Comparison of ENCODE assay signal across 14 mouse cellular contexts in the genomic region with DNA sequence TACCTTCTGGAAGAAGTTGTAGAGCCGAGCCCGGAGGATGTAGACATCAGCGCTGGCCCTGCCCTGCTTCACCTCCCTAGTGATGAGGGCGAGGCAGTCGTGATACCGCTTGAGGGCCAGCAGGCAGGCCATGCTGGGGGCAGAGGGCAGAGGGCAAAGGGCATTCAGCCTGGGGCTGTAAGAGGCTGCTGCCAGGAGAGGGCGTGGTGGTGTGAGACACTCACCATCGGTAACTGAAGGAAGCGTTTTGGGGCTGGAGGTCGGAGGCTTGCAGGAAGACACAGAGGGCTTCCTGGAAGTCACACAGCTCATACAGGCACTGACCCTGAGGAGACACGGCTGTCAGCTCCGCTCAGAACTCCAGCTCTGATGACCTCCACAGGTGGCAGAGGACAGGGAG. TPM values are rescaled to one million over a fixed set of nuclear protein-coding genes. Genes with fewer than 3 reads are reported as not detected.
A peak's percentile ranks its signal among the peaks of the same experiment; 100 is the strongest.
DNase-seq lines count a peak whose midpoint lies in the region; ATAC-seq and TF ChIP-seq lines count a peak whose summit lies in the region.
"Had no signal": no experiment of that assay in that cellular context is flagged by ENCODE, and none has a peak within 500 bp of the region (broad histone marks: within the 10 kb centered on the region; RNA-seq: fewer than 3 reads in every experiment).

No protein-coding gene starts in this region.

- H3K27me3 ChIP-seq in kidney, embryonic 16.5 days (ENCODE audit: insufficient read depth, low read length), result no peaks in the 10 kb centered on the region
- H3K27me3 ChIP-seq in ES-Bruce4 (ENCODE audit: control insufficient read depth, insufficient read depth, low read length, poor library complexity, severe bottlenecking), result no peaks in the 10 kb centered on the region
- H3K27me3 ChIP-seq in intestine, embryonic 16.5 days (replicated peaks; ENCODE audit: control insufficient read depth, insufficient read depth, low read length), result no peaks in the 10 kb centered on the region
- no peaks in the 10 kb centered on the region for H3K27me3 ChIP-seq in liver, embryonic 11.5 days (replicated peaks; ENCODE audit: control insufficient read depth, insufficient read depth, low read length)
- peaks cover 9% of the 10 kb centered on the region for H3K27me3 ChIP-seq in forebrain, embryonic 10.5 days (ENCODE audit: poor library complexity, severe bottlenecking)
- H3K27me3 ChIP-seq in hindbrain, embryonic 11.5 days (ENCODE audit: control insufficient read depth, insufficient read depth, low read length), result no peaks in the 10 kb centered on the region
- peaks cover 3% of the 10 kb centered on the region; the same call in 1 of the 2 replicates for H3K27me3 ChIP-seq in heart, embryonic 12.5 days (replicated peaks)

- no peaks in the 10 kb centered on the region for H3K9me3 ChIP-seq in kidney, embryonic 16.5 days (ENCODE audit: low read length)
- no peaks in the 10 kb centered on the region for H3K9me3 ChIP-seq in ES-Bruce4 (replicated peaks; ENCODE audit: control insufficient read depth, insufficient read depth, low read length, poor library complexity, severe bottlenecking)
- H3K9me3 ChIP-seq in intestine, embryonic 16.5 days (ENCODE audit: control insufficient read depth, low read length), result no peaks in the 10 kb centered on the region
- no peaks in the 10 kb centered on the region for H3K9me3 ChIP-seq in liver, embryonic 11.5 days (ENCODE audit: control insufficient read depth, low read length)
- H3K9me3 ChIP-seq in forebrain, embryonic 10.5 days, result no peaks in the 10 kb centered on the region
- H3K9me3 ChIP-seq in hindbrain, embryonic 11.5 days (ENCODE audit: control insufficient read depth, low read length), result no peaks in the 10 kb centered on the region
- H3K9me3 ChIP-seq in heart, embryonic 12.5 days (replicated peaks), result no peaks in the 10 kb centered on the region
- H3K9me3 ChIP-seq: limb, embryonic 13.5 days; midbrain, embryonic 12.5 days had no signal

- TF ChIP-seq CTCF in ES-Bruce4 (IDR thresholded peaks at IDR 0.05; ENCODE audit: low read depth, low read length), result peak; percentile 32

- no peak overlapping the region for H3K9ac ChIP-seq in kidney, embryonic 16.5 days (replicated peaks; ENCODE audit: low read length)
- no peak overlapping the region for H3K9ac ChIP-seq in ES-Bruce4 (ENCODE audit: low read depth, poor library complexity, severe bottlenecking)
- H3K9ac ChIP-seq in intestine, embryonic 16.5 days (ENCODE audit: low read depth, low read length), result 0 out of 2 replicates have a peak overlapping the region, but pooled peaks have one; percentile 6
- H3K9ac ChIP-seq in liver, embryonic 11.5 days (ENCODE audit: low read depth, low read length), result 0 out of 2 replicates have a peak overlapping the region, but pooled peaks have one; percentile 18
- no peak overlapping the region for H3K9ac ChIP-seq in hindbrain, embryonic 11.5 days (ENCODE audit: low read depth, low read length)
- no peak overlapping the region for H3K9ac ChIP-seq in heart, embryonic 12.5 days
- H3K9ac ChIP-seq: limb, embryonic 13.5 days; midbrain, embryonic 12.5 days had no signal

- no peak for ATAC-seq in kidney, embryonic 16.5 days (ENCODE audit: low FRiP score, low TSS enrichment)
- no peak for ATAC-seq in intestine, embryonic 16.5 days
- ATAC-seq in liver, embryonic 11.5 days (replicated peaks; ENCODE audit: low FRiP score), result no peak
- no peak for ATAC-seq in hindbrain, embryonic 11.5 days (ENCODE audit: low FRiP score)
- no peak for ATAC-seq in heart, embryonic 12.5 days (ENCODE audit: insufficient number of reproducible peaks, low FRiP score)

- no peak overlapping the region for H3K27ac ChIP-seq in kidney, embryonic 16.5 days (ENCODE audit: low read length)
- no peak overlapping the region for H3K27ac ChIP-seq in ES-Bruce4 (ENCODE audit: insufficient read depth, low read length)
- H3K27ac ChIP-seq in intestine, embryonic 16.5 days (ENCODE audit: low read length), result 0 out of 2 replicates have a peak overlapping the region, but pooled peaks have one; percentile 9
- no peak overlapping the region for H3K27ac ChIP-seq in liver, embryonic 11.5 days (ENCODE audit: low read depth, low read length)
- H3K27ac ChIP-seq in forebrain, embryonic 10.5 days, result no peak overlapping the region
- no peak overlapping the region for H3K27ac ChIP-seq in hindbrain, embryonic 11.5 days (ENCODE audit: low read depth, low read length)
- no peak overlapping the region for H3K27ac ChIP-seq in heart, embryonic 12.5 days (ENCODE audit: poor library complexity, severe bottlenecking)
- H3K27ac ChIP-seq: limb, embryonic 13.5 days; midbrain, embryonic 12.5 days had no signal

- TF ChIP-seq POLR2A in ES-Bruce4 (IDR thresholded peaks at IDR 0.05; ENCODE audit: insufficient read depth, low read length), result no peak

- no peak overlapping the region for H3K4me2 ChIP-seq in kidney, embryonic 16.5 days (replicated peaks; ENCODE audit: low read depth, low read length)
- no peak overlapping the region for H3K4me2 ChIP-seq in intestine, embryonic 16.5 days (ENCODE audit: low read depth, low read length)
- 0 out of 2 replicates have a peak overlapping the region, but pooled peaks have one; percentile 18 for H3K4me2 ChIP-seq in liver, embryonic 11.5 days
- H3K4me2 ChIP-seq in hindbrain, embryonic 11.5 days (replicated peaks; ENCODE audit: low read depth, low read length), result no peak overlapping the region
- H3K4me2 ChIP-seq in heart, embryonic 12.5 days, result no peak overlapping the region
- H3K4me2 ChIP-seq: limb, embryonic 13.5 days; midbrain, embryonic 12.5 days had no signal

- TF ChIP-seq EP300 in ES-Bruce4 (IDR thresholded peaks at IDR 0.05; ENCODE audit: insufficient read depth, low read depth, low read length), result no peak

- DNase-seq in kidney, adult 18-20 months, result peak; percentile 47
- DNase-seq in liver, embryonic 11.5 days (ENCODE audit: low spot score), result peak; percentile 45
- no peak for DNase-seq in forebrain, embryonic 10.5 days (ENCODE audit: extremely low spot score, low spot score)
- no peak for DNase-seq in hindbrain, embryonic 11.5 days (ENCODE audit: low spot score)
- DNase-seq: adrenal gland, postnatal 25 days; gastrocnemius, postnatal 25 days; lung, postnatal 14 days had no signal

- peaks cover 16% of the 10 kb centered on the region for H3K4me1 ChIP-seq in kidney, embryonic 16.5 days (ENCODE audit: insufficient read depth, low read length)
- H3K4me1 ChIP-seq in ES-Bruce4 (ENCODE audit: control insufficient read depth, insufficient read depth, low read length), result no peaks in the 10 kb centered on the region
- peaks cover 19% of the 10 kb centered on the region for H3K4me1 ChIP-seq in intestine, embryonic 16.5 days (ENCODE audit: control insufficient read depth, insufficient read depth, low read length)
- H3K4me1 ChIP-seq in liver, embryonic 11.5 days (replicated peaks; ENCODE audit: control insufficient read depth, insufficient read depth, low read length), result peaks cover 31% of the 10 kb centered on the region
- H3K4me1 ChIP-seq in forebrain, embryonic 10.5 days, result peaks cover 62% of the 10 kb centered on the region
- 0 out of 2 replicates have a peak, but pooled peaks cover 5% of the 10 kb centered on the region for H3K4me1 ChIP-seq in hindbrain, embryonic 11.5 days (replicated peaks; ENCODE audit: control insufficient read depth, insufficient read depth, low read length)
- H3K4me1 ChIP-seq in heart, embryonic 12.5 days (replicated peaks), result peaks cover 20% of the 10 kb centered on the region

- WGBS in kidney, embryonic 16.5 days, result 30% methylated on average over 12 of the region's 12 CpGs
- WGBS in intestine, embryonic 16.5 days, result 24% methylated on average over 12 of the region's 12 CpGs
- 19% methylated on average over 12 of the region's 12 CpGs for WGBS in liver, embryonic 11.5 days
- WGBS in forebrain, embryonic 10.5 days, result 32% methylated on average over 12 of the region's 12 CpGs
- WGBS in hindbrain, embryonic 11.5 days, result 29% methylated on average over 12 of the region's 12 CpGs
- WGBS in heart, embryonic 12.5 days, result 19% methylated on average over 12 of the region's 12 CpGs

- no peaks in the 10 kb centered on the region for H3K36me3 ChIP-seq in kidney, embryonic 16.5 days (ENCODE audit: insufficient read depth, low read length)
- H3K36me3 ChIP-seq in ES-Bruce4 (ENCODE audit: control insufficient read depth, insufficient read depth, low read length, poor library complexity, severe bottlenecking), result no peaks in the 10 kb centered on the region
- H3K36me3 ChIP-seq in intestine, embryonic 16.5 days (ENCODE audit: control insufficient read depth, insufficient read depth, low read length), result no peaks in the 10 kb centered on the region
- H3K36me3 ChIP-seq in liver, embryonic 11.5 days (ENCODE audit: control insufficient read depth, insufficient read depth, low read length), result no peaks in the 10 kb centered on the region
- no peaks in the 10 kb centered on the region for H3K36me3 ChIP-seq in forebrain, embryonic 10.5 days (replicated peaks)
- H3K36me3 ChIP-seq in hindbrain, embryonic 11.5 days (ENCODE audit: control insufficient read depth, insufficient read depth, low read length), result no peaks in the 10 kb centered on the region
- H3K36me3 ChIP-seq in heart, embryonic 12.5 days, result no peaks in the 10 kb centered on the region
- H3K36me3 ChIP-seq: limb, embryonic 13.5 days; midbrain, embryonic 12.5 days had no signal

- no peak overlapping the region for H3K4me3 ChIP-seq in kidney, embryonic 16.5 days (ENCODE audit: low read length)
- no peak overlapping the region for H3K4me3 ChIP-seq in ES-Bruce4 (ENCODE audit: low read depth, low read length)
- no peak overlapping the region for H3K4me3 ChIP-seq in intestine, embryonic 16.5 days (ENCODE audit: low read length)
- H3K4me3 ChIP-seq in liver, embryonic 11.5 days (ENCODE audit: low read depth, low read length), result no peak overlapping the region
- no peak overlapping the region for H3K4me3 ChIP-seq in forebrain, embryonic 10.5 days
- no peak overlapping the region for H3K4me3 ChIP-seq in hindbrain, embryonic 11.5 days (ENCODE audit: low read depth, low read length)
- no peak overlapping the region for H3K4me3 ChIP-seq in heart, embryonic 12.5 days
- H3K4me3 ChIP-seq: erythroblast, embryonic 14.5 days; limb, embryonic 13.5 days; midbrain, embryonic 12.5 days had no signal

RNA-seq across cellular contexts. Expression of gene Ttc16, which starts 3.5 kb away (rescaled TPM):
- polyA plus RNA-seq in kidney, embryonic 16.5 days (2015; fragmentation: Nextera tagmentation; extraction: Ambion mirVana), result 0.21 and 0.29 TPM in 2 replicates
- polyA plus RNA-seq in ES-Bruce4 (2011; ENCODE audit: insufficient read depth, insufficient read length, low read depth, missing spikeins), result 2.2 TPM in 2 replicates
- polyA plus RNA-seq in intestine, embryonic 16.5 days (2015; fragmentation: Nextera tagmentation; extraction: Ambion mirVana), result 0.32 and 0.34 TPM in 2 replicates
- polyA plus RNA-seq in liver, embryonic 11.5 days (2014; fragmentation: Nextera tagmentation; extraction: Ambion mirVana), result 0.30 and 0.31 TPM in 2 replicates
- polyA plus RNA-seq in forebrain, embryonic 10.5 days (2016; fragmentation: Nextera tagmentation; extraction: Ambion mirVana), result 0.32 and 0.36 TPM in 2 replicates
- 0.22 and 0.34 TPM in 2 replicates for polyA plus RNA-seq in hindbrain, embryonic 11.5 days (2014; fragmentation: Nextera tagmentation; extraction: Ambion mirVana)
- polyA plus RNA-seq in heart, embryonic 12.5 days (2016; fragmentation: Nextera tagmentation; extraction: Ambion mirVana), result 0.09 and 0.24 TPM in 2 replicates
- polyA plus RNA-seq: erythroblast, embryonic 14.5 days had no signal

RNA-seq across cellular contexts. Expression of gene Ptrh1, which starts 3.7 kb away (rescaled TPM):
- polyA plus RNA-seq in kidney, embryonic 16.5 days (2015; fragmentation: Nextera tagmentation; extraction: Ambion mirVana), result 6.1 and 6.8 TPM in 2 replicates
- polyA plus RNA-seq in ES-Bruce4 (2011; ENCODE audit: insufficient read depth, insufficient read length, low read depth, missing spikeins), result 9.9 and 11.6 TPM in 2 replicates
- 5.4 and 6.3 TPM in 2 replicates for polyA plus RNA-seq in intestine, embryonic 16.5 days (2015; fragmentation: Nextera tagmentation; extraction: Ambion mirVana)
- 4.9 and 5.8 TPM in 2 replicates for polyA plus RNA-seq in liver, embryonic 11.5 days (2014; fragmentation: Nextera tagmentation; extraction: Ambion mirVana)
- polyA plus RNA-seq in forebrain, embryonic 10.5 days (2016; fragmentation: Nextera tagmentation; extraction: Ambion mirVana), result 4.4 and 5.1 TPM in 2 replicates
- 4.2 and 4.3 TPM in 2 replicates for polyA plus RNA-seq in hindbrain, embryonic 11.5 days (2014; fragmentation: Nextera tagmentation; extraction: Ambion mirVana)
- polyA plus RNA-seq in heart, embryonic 12.5 days (2016; fragmentation: Nextera tagmentation; extraction: Ambion mirVana), result 4.2 and 5.2 TPM in 2 replicates
- polyA plus RNA-seq: erythroblast, embryonic 14.5 days had no signal

RNA-seq across cellular contexts. Expression of gene Cfap157, which starts 12.3 kb away (rescaled TPM):
- 0.29 and 0.32 TPM in 2 replicates for polyA plus RNA-seq in kidney, embryonic 16.5 days (2015; fragmentation: Nextera tagmentation; extraction: Ambion mirVana)
- polyA plus RNA-seq in ES-Bruce4 (2011; ENCODE audit: insufficient read depth, insufficient read length, low read depth, missing spikeins), result not detected in 2 replicates
- polyA plus RNA-seq in intestine, embryonic 16.5 days (2015; fragmentation: Nextera tagmentation; extraction: Ambion mirVana), result 0.58 and 1.2 TPM in 2 replicates
- polyA plus RNA-seq in liver, embryonic 11.5 days (2014; fragmentation: Nextera tagmentation; extraction: Ambion mirVana), result 0.30 and 0.79 TPM in 2 replicates
- 1.1 and 1.2 TPM in 2 replicates for polyA plus RNA-seq in forebrain, embryonic 10.5 days (2016; fragmentation: Nextera tagmentation; extraction: Ambion mirVana)
- polyA plus RNA-seq in hindbrain, embryonic 11.5 days (2014; fragmentation: Nextera tagmentation; extraction: Ambion mirVana), result 0.80 and 0.98 TPM in 2 replicates
- polyA plus RNA-seq in heart, embryonic 12.5 days (2016; fragmentation: Nextera tagmentation; extraction: Ambion mirVana), result 0.63 and 0.98 TPM in 2 replicates
- polyA plus RNA-seq: erythroblast, embryonic 14.5 days had no signal

RNA-seq across cellular contexts. Expression of gene Tor2a, which starts 14.9 kb away (rescaled TPM):
- 79.3 and 82.9 TPM in 2 replicates for polyA plus RNA-seq in kidney, embryonic 16.5 days (2015; fragmentation: Nextera tagmentation; extraction: Ambion mirVana)
- 77.0 and 83.7 TPM in 2 replicates for polyA plus RNA-seq in ES-Bruce4 (2011; ENCODE audit: insufficient read depth, insufficient read length, low read depth, missing spikeins)
- polyA plus RNA-seq in intestine, embryonic 16.5 days (2015; fragmentation: Nextera tagmentation; extraction: Ambion mirVana), result 73.1 and 74.0 TPM in 2 replicates
- 57.2 and 60.5 TPM in 2 replicates for polyA plus RNA-seq in liver, embryonic 11.5 days (2014; fragmentation: Nextera tagmentation; extraction: Ambion mirVana)
- 54.0 and 54.9 TPM in 2 replicates for polyA plus RNA-seq in forebrain, embryonic 10.5 days (2016; fragmentation: Nextera tagmentation; extraction: Ambion mirVana)
- polyA plus RNA-seq in hindbrain, embryonic 11.5 days (2014; fragmentation: Nextera tagmentation; extraction: Ambion mirVana), result 53.1 and 53.5 TPM in 2 replicates
- polyA plus RNA-seq in heart, embryonic 12.5 days (2016; fragmentation: Nextera tagmentation; extraction: Ambion mirVana), result 38.5 and 39.3 TPM in 2 replicates

RNA-seq across cellular contexts. Expression of gene 6330409D20Rik, which starts 31.1 kb away (rescaled TPM):
- 0.16 TPM in 1 of 2 replicates, not detected in the other for polyA plus RNA-seq in kidney, embryonic 16.5 days (2015; fragmentation: Nextera tagmentation; extraction: Ambion mirVana)
- polyA plus RNA-seq in ES-Bruce4 (2011; ENCODE audit: insufficient read depth, insufficient read length, low read depth, missing spikeins), result not detected in 2 replicates
- polyA plus RNA-seq in intestine, embryonic 16.5 days (2015; fragmentation: Nextera tagmentation; extraction: Ambion mirVana), result 0.26 TPM in 1 of 2 replicates, not detected in the other
- 0.22 TPM in 1 of 2 replicates, not detected in the other for polyA plus RNA-seq in liver, embryonic 11.5 days (2014; fragmentation: Nextera tagmentation; extraction: Ambion mirVana)
- 0.69 and 1.2 TPM in 2 replicates for polyA plus RNA-seq in forebrain, embryonic 10.5 days (2016; fragmentation: Nextera tagmentation; extraction: Ambion mirVana)
- polyA plus RNA-seq in hindbrain, embryonic 11.5 days (2014; fragmentation: Nextera tagmentation; extraction: Ambion mirVana), result 2.3 and 3.0 TPM in 2 replicates
- polyA plus RNA-seq in heart, embryonic 12.5 days (2016; fragmentation: Nextera tagmentation; extraction: Ambion mirVana), result not detected in 2 replicates
- polyA plus RNA-seq: erythroblast, embryonic 14.5 days had no signal

Comparison
In these comparisons a context has a peak if more than half of its experiments do, and no peak if none do; other contexts are left out.
1. DNase-seq: peak in kidney, adult 18-20 months (single experiment) and liver, embryonic 11.5 days (single experiment); none in forebrain, embryonic 10.5 days (single experiment) and hindbrain, embryonic 11.5 days (single experiment).
2. H3K9ac ChIP-seq: peak in intestine, embryonic 16.5 days (single experiment) and liver, embryonic 11.5 days (single experiment); none in kidney, embryonic 16.5 days (single experiment), ES-Bruce4 (single experiment), hindbrain, embryonic 11.5 days (single experiment) and heart, embryonic 12.5 days (single experiment).